Mouse (Mus musculus) Patski (cell line): ENCODE data around the gene Prpf38a. TPM values are rescaled to one million over a fixed set of nuclear protein-coding genes. Genes with fewer than 3 reads are reported as not detected.
A peak's percentile ranks its signal among the peaks of the same experiment; 100 is the strongest.

ENCODE experiments used
- ATAC-seq: fragments of 100-300 bp; one replicate; pipeline ENCODE4 v1.8.0; 2021
- CTCF ChIA-PET: fragments of 350-600 bp; sonication (Branson Sonifier 250); formaldehyde crosslinking; loops from one replicate; lab custom pipeline; 2022; ENCODE audit warnings: inconsistent platforms; lab: Charles Lee
- POLR2A ChIA-PET: fragments of 350-600 bp; sonication (Branson Sonifier 250); formaldehyde crosslinking; loops from one replicate; lab custom pipeline; 2022; ENCODE audit warnings: antibody characterized with exemption, inconsistent platforms; lab: Charles Lee
- DNase-seq: peaks from one replicate; pipeline ENCODE4 v3.0.0-alpha.2; 2011; ENCODE audit warnings: low read depth, low spot score
- H3K27me3 ChIP-seq: fragments of 371-371 bp; one replicate; pipeline ENCODE4 v1.5.1; 2021
- CTCF ChIP-seq: fragments of 100-300 bp; IDR thresholded peaks from one replicate; pipeline ENCODE4 v1.5.1; 2021
- in situ Hi-C: fragments of 300-500 bp; cut with MboI; formaldehyde crosslinking; loops from 3 replicates; pipeline ENCODE4 v1.11.1; 2018; ENCODE audit warnings: low pct_unique_long_range_greater_than_20kb, mixed read lengths
- polyA plus RNA-seq: library from polyadenylated mRNA; unstranded; gene quantifications from one replicate; pipeline ENCODE4 v1.2.3, GENCODE M21; 2021

The Prpf38a gene
- polyA plus RNA-seq, 1 experiment from 2014 or later, result 37.3 TPM

GRCm38 (mm10) chr4:108598306-108598705 is 19.2 kb upstream of the Prpf38a start:
- TF ChIP-seq CTCF, result no peak
- in situ Hi-C loops, result no loop called here
- POLR2A ChIA-PET, result no interaction called here
- CTCF ChIA-PET, result no interaction called here
- DNase-seq (no peak), ATAC-seq (no peak)
- no peaks in the 10 kb centered on the region for H3K27me3 ChIP-seq

- ChIA-PET POLR2A (no interaction called here), CTCF (no interaction called here)
- no peak for TF ChIP-seq CTCF
- in situ Hi-C loops, result no loop called here
- ATAC-seq (no peak), DNase-seq (no peak)
- no peaks in the 10 kb centered on the region for H3K27me3 ChIP-seq
Measured at GRCm38 (mm10) chr4:108595785-108596184, 16.6 kb upstream of the Prpf38a start.

GRCm38 (mm10) chr4:108593376-108593775 is 14.2 kb upstream of the Prpf38a start:
- ATAC-seq (no peak), DNase-seq (no peak)
- ChIA-PET POLR2A (no interaction called here), CTCF (no interaction called here)
- no peaks in the 10 kb centered on the region for H3K27me3 ChIP-seq
- in situ Hi-C loops, result no loop called here
- TF ChIP-seq CTCF, result no peak

GRCm38 (mm10) chr4:108579743-108580411 is 741 bp upstream of the Prpf38a start:
- H3K27me3 ChIP-seq, result no peaks in the 10 kb centered on the region
- ChIA-PET POLR2A (no interaction called here), CTCF (no interaction called here)
- in situ Hi-C loops, result no loop called here
- no peak for TF ChIP-seq CTCF
- no peak for DNase-seq
- no peak for ATAC-seq

DNA sequence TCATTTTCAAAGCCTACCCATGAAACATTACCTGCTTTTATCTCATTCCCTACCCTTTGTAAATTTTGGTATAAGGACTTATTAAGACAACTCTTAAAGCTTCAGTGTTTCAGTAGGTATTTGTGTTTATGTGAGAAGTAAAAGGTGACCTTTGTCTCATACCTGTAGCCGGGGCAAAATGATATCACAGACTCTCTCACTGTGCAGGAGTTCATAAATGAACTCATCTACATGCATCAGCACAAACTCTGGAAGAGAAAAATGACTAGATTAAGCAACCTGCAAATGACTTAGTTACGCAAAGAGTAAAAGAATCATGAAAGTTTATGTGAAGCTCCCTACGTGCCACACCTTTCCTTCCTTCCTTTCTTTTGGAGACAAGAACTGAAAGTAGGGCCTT is 6.5 kb downstream of the Prpf38a start:
- no peak for ATAC-seq
- POLR2A ChIA-PET, result no interaction called here
- no peak for TF ChIP-seq CTCF
- DNase-seq, result no peak
- CTCF ChIA-PET, result no interaction called here
- H3K27me3 ChIP-seq, result no peaks in the 10 kb centered on the region
- in situ Hi-C loops, result no loop called here

DNA sequence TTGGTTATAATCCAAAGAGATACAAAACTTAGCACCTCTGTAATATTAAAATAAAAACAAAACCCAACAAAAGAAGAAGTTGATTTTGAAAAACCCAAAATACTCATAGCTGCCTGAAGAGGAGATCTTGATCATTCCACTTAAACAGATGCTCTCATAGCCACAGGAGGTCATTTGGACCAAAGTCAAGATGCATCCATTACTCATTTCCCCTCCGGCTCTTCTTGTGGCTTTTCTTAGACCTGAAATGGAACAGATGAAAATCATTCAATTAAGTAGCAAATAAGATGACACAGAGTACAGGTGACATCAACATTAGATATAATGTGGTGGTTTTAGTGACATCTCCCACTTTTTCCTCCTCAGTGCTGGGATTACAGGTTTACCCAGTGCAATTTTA is 14.1 kb downstream of the Prpf38a start:
- in situ Hi-C loops, result no loop called here
- POLR2A ChIA-PET, result interaction anchor here (0.7 kb wide), 1 partner anchor 308 kb away, joined by 3 read pairs; no protein-coding TSS in a partner anchor
- peak; percentile 66 for DNase-seq
- CTCF ChIA-PET, result no interaction called here
- H3K27me3 ChIP-seq, result no peaks in the 10 kb centered on the region
- no peak for TF ChIP-seq CTCF
- no peak for ATAC-seq

DNA sequence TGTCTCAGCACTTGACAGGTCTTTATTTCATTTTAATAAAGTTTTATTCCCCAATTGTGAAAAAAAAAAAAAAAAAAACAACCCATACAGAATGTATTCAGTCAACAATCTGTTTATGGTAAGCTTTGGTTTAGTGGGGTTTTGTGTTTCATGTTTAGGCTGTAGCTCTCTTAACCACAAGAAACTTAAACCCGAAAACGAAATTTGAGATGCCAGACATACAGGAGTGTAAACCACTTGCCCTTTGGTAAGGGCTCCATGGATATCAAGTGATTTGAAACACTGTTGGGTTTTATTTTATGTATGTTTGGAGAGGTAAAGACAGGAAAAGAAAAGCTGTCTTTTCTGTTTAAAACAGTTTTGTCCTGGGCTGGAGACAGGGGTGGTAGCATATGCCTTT is 39.4 kb downstream of the Prpf38a start:
- DNase-seq (no peak), ATAC-seq (no peak)
- in situ Hi-C loops, result no loop called here
- CTCF ChIA-PET, result no interaction called here
- no peak for TF ChIP-seq CTCF
- POLR2A ChIA-PET, result no interaction called here
- H3K27me3 ChIP-seq, result no peaks in the 10 kb centered on the region

Other genes with a start within 250 kb of the Prpf38a start
- not detected for gene Shisal2a, start 196.0 kb downstream of the Prpf38a start, polyA plus RNA-seq
- gene Gpx7, start 172.4 kb downstream of the Prpf38a start, polyA plus RNA-seq, result not detected
- 23.9 TPM for gene Tut4, start 119.9 kb downstream of the Prpf38a start, polyA plus RNA-seq
- gene Orc1, start 87 bp upstream of the Prpf38a start, polyA plus RNA-seq, result 2.1 TPM
- gene Cc2d1b, start 40.6 kb upstream of the Prpf38a start, polyA plus RNA-seq, result 47.3 TPM
- gene 3110021N24Rik, start 140.3 kb upstream of the Prpf38a start, polyA plus RNA-seq, result 0.19 TPM
- 17.6 TPM for gene Zfyve9, start 201.5 kb upstream of the Prpf38a start, polyA plus RNA-seq